Mouse (Mus musculus): ENCODE measurements around the gene Il17re.

The Il17re gene

GRCm38 (mm10) chr6:113442442-113443090, 15.7 kb upstream of the Il17re start, which contains the start of gene Jagn1:
Gene Jagn1 (plus strand): TSS chr6:113442569.
- DNase-seq (ENCODE audit: extremely low read depth, low read depth, low spot score) = no peak

DNA sequence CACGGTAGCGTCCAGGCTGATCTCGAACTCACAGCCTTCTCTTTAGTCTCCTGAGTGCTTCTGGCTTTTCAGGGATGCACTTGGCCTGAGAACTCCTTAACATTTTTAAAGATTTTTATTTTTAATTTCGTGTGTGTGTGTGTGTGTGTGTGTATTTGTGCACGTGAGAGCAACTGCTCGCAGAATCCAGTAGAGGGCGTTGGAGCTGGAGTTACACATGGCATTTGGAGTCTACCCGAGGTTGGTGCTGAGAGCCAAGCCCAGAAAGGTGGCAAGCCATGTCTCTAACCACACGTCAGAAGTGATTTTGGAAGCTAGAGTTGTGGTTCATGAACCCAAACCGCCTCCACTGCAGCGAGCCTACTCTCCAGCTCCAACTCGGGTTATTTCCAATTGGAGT, 15.2 kb upstream of the Il17re start:
- no peak for DNase-seq (ENCODE audit: extremely low read depth, low read depth, low spot score)

DNA sequence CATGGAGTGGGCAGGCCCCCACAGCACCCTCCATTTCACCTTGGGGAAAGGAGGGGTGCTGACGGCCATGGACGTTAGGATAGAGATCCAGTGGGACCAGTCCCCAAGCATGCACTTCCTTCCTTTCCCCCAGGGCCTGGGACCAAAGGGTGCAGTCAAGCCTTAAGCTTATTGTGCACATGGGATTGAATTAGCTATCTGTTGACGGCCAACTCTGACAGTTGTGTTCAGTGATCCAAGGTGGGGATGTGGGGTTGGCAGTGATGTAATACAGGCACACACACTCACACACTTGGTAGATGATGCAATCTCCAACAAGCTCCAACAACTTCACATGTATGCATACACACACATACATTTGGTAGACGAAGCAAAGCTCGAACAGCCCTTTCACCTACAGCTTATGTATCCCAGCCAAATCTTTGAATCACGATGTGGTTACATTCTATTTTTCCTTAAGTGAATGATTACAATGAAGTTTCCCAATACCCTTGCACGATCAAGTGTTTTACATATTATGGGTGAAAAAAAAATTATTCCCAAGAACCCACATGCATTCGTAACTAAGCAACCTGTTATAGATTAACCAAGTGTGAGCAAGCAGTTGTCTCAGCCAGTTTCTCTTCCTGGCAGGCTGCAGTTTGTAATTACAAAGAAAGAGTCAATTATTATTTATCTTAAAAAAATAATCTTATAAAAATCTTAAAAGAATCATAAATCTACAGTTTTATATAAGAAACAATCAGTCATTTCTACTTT, 13.9 kb upstream of the Il17re start:
- no peak for DNase-seq (ENCODE audit: extremely low read depth, low read depth, low spot score)

- DNase-seq (ENCODE audit: extremely low read depth, low read depth, low spot score) = no peak
These were observed 10.6 kb upstream of the Il17re start for GRCm38 (mm10) chr6:113447639-113448038.

- DNase-seq (ENCODE audit: extremely low read depth, low read depth, low spot score) = no peak
These were observed 6.4 kb upstream of the Il17re start for GRCm38 (mm10) chr6:113451839-113452238.

DNA sequence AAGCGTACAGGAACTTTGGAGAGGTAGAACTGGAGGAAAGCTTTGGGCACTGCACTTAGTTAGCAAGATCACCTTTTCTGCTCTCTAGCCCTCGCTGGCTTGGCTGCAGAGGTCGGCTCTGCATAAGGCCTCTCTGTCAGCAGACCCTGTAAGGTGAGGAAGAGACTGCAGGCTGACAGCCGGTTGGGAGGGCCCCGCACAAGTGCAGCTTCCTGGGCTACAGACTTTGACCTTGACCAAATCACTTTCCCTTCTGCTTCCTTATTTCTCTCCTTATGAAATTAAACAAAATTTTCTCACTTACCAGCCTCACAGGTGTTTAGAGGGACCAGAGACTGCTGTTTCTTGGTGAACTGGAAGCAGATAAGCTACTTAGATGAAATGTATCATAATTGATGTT, 3.3 kb upstream of the Il17re start:
- DNase-seq (ENCODE audit: extremely low read depth, low read depth, low spot score) = no peak

- DNase-seq (ENCODE audit: extremely low read depth, low read depth, low spot score) = no peak
These were observed 351 bp downstream of the Il17re start for GRCm38 (mm10) chr6:113458635-113459034.

DNA sequence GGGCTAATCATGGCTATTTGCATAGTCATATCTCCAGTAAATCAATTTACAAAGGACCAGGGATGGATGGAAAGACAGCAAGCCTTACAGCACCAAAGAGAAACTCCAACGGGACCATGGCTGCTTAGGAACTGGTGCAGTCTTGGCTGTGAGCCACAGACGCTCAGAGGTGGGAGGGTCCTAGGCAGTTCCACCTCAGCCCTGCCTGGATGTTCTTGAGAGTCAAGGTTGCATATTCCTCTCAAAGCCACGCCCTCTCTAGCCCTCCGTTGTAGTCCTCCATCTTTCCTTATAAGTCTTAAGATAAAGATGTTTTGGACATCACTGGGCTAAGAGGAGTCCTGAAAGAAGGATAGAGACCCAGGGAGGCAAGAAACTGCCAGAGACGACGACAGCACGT, 5.8 kb downstream of the Il17re start:
- DNase-seq (ENCODE audit: extremely low read depth, low read depth, low spot score) = no peak

DNA sequence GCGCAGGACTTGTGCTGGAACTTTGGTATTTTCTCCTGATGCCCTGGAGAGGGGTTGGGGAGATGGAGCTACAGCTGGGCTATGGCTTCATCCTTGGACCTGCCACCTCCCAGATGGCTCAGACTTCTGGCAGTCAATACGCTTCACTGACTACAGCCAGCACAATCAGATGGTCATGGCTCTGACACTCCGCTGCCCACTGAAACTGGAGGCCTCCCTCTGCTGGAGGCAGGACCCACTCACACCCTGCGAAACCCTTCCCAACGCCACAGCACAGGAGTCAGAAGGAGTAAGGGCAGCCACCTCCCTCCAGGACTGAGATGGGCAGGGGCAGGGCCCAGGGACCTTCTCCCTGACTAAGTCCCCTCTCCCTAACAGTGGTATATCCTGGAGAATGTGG, 7.3 kb downstream of the Il17re start:
- no peak for DNase-seq (ENCODE audit: extremely low read depth, low read depth, low spot score)

DNA sequence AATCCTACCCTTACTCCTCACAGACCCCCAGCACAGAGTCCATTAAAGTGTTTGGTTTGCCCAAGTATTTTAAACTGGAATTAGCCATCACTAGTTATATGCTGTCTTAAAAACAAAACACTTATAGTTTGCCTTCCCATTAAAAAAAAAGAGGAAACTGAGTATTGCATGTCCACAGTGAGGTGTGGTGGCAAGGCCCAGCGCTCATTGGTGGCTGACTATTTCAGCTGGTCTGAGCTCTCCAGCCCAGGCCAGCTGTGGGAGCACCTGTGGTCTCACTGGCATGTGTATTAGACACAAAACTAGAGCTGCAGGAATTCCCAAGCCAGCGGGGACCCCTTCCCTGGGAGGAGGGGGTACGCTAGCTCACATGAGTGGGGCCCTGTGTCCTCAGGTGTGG, 10.2 kb downstream of the Il17re start:
- no peak for DNase-seq (ENCODE audit: extremely low read depth, low read depth, low spot score)

- DNase-seq (ENCODE audit: extremely low read depth, low read depth, low spot score) = no peak
These were observed 10.7 kb downstream of the Il17re start for GRCm38 (mm10) chr6:113469021-113469420.

DNA sequence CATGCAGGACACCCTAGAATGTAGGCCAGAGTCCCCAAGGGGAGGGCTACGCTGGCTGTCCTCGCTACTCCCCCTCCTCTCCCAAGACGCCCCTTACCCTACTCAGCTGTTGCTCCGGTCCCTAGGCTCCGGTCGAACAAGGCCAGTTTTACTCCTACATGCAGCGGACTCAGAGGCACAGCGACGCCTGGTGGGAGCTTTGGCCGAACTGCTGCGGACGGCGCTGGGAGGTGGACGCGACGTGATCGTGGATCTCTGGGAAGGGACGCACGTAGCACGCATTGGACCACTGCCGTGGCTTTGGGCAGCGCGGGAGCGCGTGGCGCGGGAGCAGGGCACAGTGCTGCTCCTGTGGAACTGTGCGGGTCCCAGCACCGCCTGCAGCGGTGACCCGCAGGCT, 11.1 kb downstream of the Il17re start:
- DNase-seq (ENCODE audit: extremely low read depth, low read depth, low spot score) = no peak

DNA sequence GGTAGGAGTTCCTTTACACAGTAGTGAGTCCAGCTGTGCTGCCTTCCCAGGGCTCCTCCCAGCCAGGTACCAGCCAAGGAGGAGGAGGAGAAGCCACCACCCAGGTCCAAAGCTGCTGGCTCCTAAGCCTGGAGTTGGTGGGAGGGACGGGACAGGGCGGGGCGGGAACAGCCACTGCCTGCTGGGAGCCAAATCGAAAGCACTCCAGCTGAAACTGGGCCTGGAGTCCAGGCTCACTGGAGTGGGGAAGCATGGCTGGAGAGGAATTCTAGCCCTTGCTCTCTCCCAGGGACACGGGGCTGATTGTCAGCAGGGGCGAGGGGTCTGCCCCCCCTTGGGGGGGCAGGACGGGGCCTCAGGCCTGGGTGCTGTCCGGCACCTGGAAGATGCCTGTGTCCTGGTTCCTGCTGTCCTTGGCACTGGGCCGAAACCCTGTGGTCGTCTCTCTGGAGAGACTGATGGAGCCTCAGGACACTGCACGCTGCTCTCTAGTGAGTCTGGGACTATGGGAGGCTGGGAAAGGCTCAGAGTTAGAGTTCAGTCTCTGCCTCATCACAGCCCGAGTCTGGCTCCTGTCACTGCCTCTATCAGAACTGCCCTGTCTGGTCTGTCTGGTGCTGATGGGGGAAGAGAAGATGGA, 13.1 kb downstream of the Il17re start, which contains the start of gene Il17rc:
TSS of gene Il17rc (plus strand) at position 131 of the 640 bp plus-strand sequence.
- DNase-seq (ENCODE audit: extremely low read depth, low read depth, low spot score) = peak; percentile 61

- no peak for DNase-seq (ENCODE audit: extremely low read depth, low read depth, low spot score)
These were observed 13.8 kb downstream of the Il17re start for GRCm38 (mm10) chr6:113472061-113472460.

DNA sequence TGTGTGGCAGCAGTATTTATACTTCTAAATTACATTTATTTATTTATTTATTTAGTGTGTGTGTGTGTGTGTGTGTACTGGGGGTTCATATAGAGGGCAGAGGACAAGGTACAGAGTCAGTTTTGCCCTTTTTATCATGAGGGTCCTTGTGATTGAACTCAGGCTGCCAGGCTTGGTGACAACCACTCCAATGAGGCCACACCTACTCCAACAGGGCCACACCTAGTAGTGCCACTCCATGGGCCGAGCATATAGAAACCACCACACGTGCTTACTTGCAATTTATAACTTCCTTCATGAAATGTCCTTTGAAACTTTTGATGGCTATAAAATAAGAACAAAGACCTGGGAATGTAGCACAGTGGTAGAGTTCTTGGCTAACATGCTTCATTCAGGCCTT, 15.0 kb downstream of the Il17re start:
- DNase-seq (ENCODE audit: extremely low read depth, low read depth, low spot score) = no peak

- no peak for DNase-seq (ENCODE audit: extremely low read depth, low read depth, low spot score)
These were observed 15.4 kb downstream of the Il17re start for GRCm38 (mm10) chr6:113473715-113474114.

- DNase-seq (ENCODE audit: extremely low read depth, low read depth, low spot score) = no peak
These were observed 19.1 kb downstream of the Il17re start for GRCm38 (mm10) chr6:113477353-113477752.

- DNase-seq (ENCODE audit: extremely low read depth, low read depth, low spot score) = no peak
These were observed 20.6 kb downstream of the Il17re start for GRCm38 (mm10) chr6:113478906-113479305.

GRCm38 (mm10) chr6:113480555-113481373, 22.5 kb downstream of the Il17re start:
- peak; percentile 99 for DNase-seq (ENCODE audit: extremely low read depth, low read depth, low spot score)

- DNase-seq (ENCODE audit: extremely low read depth, low read depth, low spot score) = no peak
These were observed 24.3 kb downstream of the Il17re start for GRCm38 (mm10) chr6:113482477-113483099.
